Mouse (Mus musculus): ENCODE data around the gene Ckap2l. TPM values are rescaled to one million over a fixed set of nuclear protein-coding genes. Genes with fewer than 3 reads are reported as not detected.

The Ckap2l gene
- polyA plus RNA-seq, 1 experiment, result 5.1 TPM

GRCm38 (mm10) chr2:129269986-129270385 is 27.0 kb downstream of the Ckap2l start:
- H3K36me3 ChIP-seq (ENCODE audit: control insufficient read depth, insufficient read depth, low read length), result peaks cover 66% of the 10 kb centered on the region
- H3K4me1 ChIP-seq (replicated peaks; ENCODE audit: control insufficient read depth, insufficient read depth, low read length), result no peaks in the 10 kb centered on the region
- H3K27me3 ChIP-seq (ENCODE audit: control insufficient read depth, insufficient read depth, low read length), result no peaks in the 10 kb centered on the region
- WGBS, result 97% methylated on average over 5 of the region's 5 CpGs
- no peak overlapping the region for H3K4me3 ChIP-seq (ENCODE audit: control insufficient read depth, insufficient read depth, low read length)
- no peak for DNase-seq
- H3K27ac ChIP-seq (ENCODE audit: control insufficient read depth, insufficient read depth, low read length), result no peak overlapping the region
- TF ChIP-seq CTCF (IDR thresholded peaks at IDR 0.05; ENCODE audit: borderline replicate concordance, control insufficient read depth, extremely low read depth, insufficient read depth, low read length, poor library complexity), result no peak
- no peak for TF ChIP-seq POLR2A (IDR thresholded peaks at IDR 0.05; ENCODE audit: control insufficient read depth, extremely low read depth, insufficient read depth, low read length, poor library complexity)

DNA sequence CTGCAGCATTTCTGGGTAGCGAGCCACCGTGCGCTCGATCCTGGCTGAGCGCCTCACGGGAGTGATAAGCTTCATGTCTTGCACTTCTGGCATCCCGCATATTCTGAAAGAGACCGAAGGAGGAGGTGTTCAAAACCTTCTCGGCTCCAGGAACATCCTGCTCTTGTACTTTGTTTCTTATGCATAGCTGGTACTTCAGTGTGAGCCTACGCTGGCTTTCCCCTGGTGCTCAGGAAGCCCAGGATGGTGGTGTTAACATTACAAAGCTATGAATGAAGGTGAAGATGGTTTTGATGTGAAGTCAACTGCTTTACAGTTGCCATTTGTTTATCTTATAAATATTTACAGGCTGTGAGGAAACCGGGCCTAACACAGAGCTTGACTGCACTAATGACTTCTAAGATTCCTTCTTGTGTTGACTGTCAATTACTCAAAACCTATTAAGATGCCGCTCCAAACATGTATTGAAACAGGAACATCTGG is 27.8 kb downstream of the Ckap2l start:
- Histone ChIP-seq H3K4me3 (ENCODE audit: control insufficient read depth, insufficient read depth, low read length) (no peak overlapping the region), H3K27me3 (ENCODE audit: control insufficient read depth, insufficient read depth, low read length) (no peaks in the 10 kb centered on the region), H3K27ac (ENCODE audit: control insufficient read depth, insufficient read depth, low read length) (no peak overlapping the region), H3K4me1 (replicated peaks; ENCODE audit: control insufficient read depth, insufficient read depth, low read length) (no peaks in the 10 kb centered on the region), H3K36me3 (ENCODE audit: control insufficient read depth, insufficient read depth, low read length) (peaks cover 58% of the 10 kb centered on the region)
- TF ChIP-seq POLR2A (IDR thresholded peaks at IDR 0.05; ENCODE audit: control insufficient read depth, extremely low read depth, insufficient read depth, low read length, poor library complexity), result no peak
- no peak for TF ChIP-seq CTCF (IDR thresholded peaks at IDR 0.05; ENCODE audit: borderline replicate concordance, control insufficient read depth, extremely low read depth, insufficient read depth, low read length, poor library complexity)
- DNase-seq, result no peak
- 97% methylated on average over 12 of the region's 12 CpGs for WGBS

DNA sequence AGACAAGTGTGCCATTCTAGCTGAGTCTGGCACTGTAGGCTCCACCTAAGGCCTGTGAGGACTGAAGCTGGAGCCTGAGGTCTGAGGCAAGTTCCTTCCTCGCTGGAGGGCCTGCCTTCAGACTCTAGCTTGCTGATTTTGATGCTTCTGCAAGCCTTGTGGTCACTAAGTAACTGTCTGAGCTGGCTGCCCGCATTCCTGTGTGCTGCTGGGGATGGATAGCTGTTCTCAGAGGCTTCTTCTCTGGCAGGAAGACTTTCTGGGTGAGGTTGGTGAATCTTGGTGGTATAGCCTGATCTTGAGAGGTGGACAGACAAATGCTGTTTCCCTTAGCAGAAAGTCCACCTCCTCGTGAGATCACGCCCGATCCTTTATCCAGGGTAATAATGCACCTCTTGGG is 29.3 kb downstream of the Ckap2l start:
- Histone ChIP-seq H3K4me1 (replicated peaks; ENCODE audit: control insufficient read depth, insufficient read depth, low read length) (no peaks in the 10 kb centered on the region), H3K4me3 (ENCODE audit: control insufficient read depth, insufficient read depth, low read length) (no peak overlapping the region), H3K27ac (ENCODE audit: control insufficient read depth, insufficient read depth, low read length) (no peak overlapping the region), H3K27me3 (ENCODE audit: control insufficient read depth, insufficient read depth, low read length) (no peaks in the 10 kb centered on the region), H3K36me3 (ENCODE audit: control insufficient read depth, insufficient read depth, low read length) (peaks cover 46% of the 10 kb centered on the region)
- no peak for DNase-seq
- WGBS, result 94% methylated on average over 5 of the region's 5 CpGs
- no peak for TF ChIP-seq POLR2A (IDR thresholded peaks at IDR 0.05; ENCODE audit: control insufficient read depth, extremely low read depth, insufficient read depth, low read length, poor library complexity)
- no peak for TF ChIP-seq CTCF (IDR thresholded peaks at IDR 0.05; ENCODE audit: borderline replicate concordance, control insufficient read depth, extremely low read depth, insufficient read depth, low read length, poor library complexity)

DNA sequence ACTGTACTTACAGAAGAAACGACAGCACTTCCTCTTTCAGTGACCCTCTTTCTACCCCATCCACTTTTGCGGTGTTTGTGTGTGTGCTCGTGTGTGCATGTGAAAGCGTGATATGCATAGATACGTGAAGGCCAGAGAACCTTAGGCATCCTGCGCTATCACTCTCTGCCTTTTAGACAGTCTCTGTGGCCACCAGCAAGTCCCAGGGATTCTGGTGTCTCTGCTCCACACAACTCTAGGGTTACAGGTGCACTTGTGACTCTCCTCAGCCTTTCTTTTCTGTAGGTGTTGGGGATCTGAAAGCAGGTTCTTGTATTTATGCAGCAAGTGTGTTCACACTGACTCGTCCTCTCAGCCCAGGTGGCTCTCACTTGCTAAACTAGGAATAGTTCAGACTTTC is 31.7 kb downstream of the Ckap2l start:
- no peak overlapping the region for H3K4me3 ChIP-seq (ENCODE audit: control insufficient read depth, insufficient read depth, low read length)
- H3K36me3 ChIP-seq (ENCODE audit: control insufficient read depth, insufficient read depth, low read length), result peaks cover 26% of the 10 kb centered on the region
- H3K27me3 ChIP-seq (ENCODE audit: control insufficient read depth, insufficient read depth, low read length), result no peaks in the 10 kb centered on the region
- no peak for TF ChIP-seq CTCF (IDR thresholded peaks at IDR 0.05; ENCODE audit: borderline replicate concordance, control insufficient read depth, extremely low read depth, insufficient read depth, low read length, poor library complexity)
- TF ChIP-seq POLR2A (IDR thresholded peaks at IDR 0.05; ENCODE audit: control insufficient read depth, extremely low read depth, insufficient read depth, low read length, poor library complexity), result no peak
- WGBS, result 77% methylated on average over 7 of the region's 7 CpGs
- no peak for DNase-seq
- H3K4me1 ChIP-seq (replicated peaks; ENCODE audit: control insufficient read depth, insufficient read depth, low read length), result no peaks in the 10 kb centered on the region
- H3K27ac ChIP-seq (ENCODE audit: control insufficient read depth, insufficient read depth, low read length), result no peak overlapping the region

DNA sequence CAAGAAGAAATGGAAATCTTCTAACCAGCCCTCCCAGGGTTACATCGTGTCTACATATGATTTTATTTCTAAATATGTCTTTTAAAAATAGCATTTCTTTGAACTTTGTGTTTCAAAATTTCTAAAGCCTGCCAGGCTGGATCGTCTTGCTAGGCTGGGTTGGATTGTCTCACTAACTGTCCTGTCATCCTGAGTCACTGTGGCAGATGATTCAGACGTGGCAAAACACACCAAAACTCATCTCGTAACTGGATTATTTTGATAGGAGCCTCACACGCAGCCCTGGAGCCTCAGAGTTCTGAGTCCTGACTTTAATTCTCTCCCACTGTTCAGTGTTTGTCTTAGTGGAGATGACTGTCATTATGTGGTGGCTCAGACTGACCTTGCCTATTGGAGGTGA is 33.9 kb downstream of the Ckap2l start:
- Histone ChIP-seq H3K4me3 (ENCODE audit: control insufficient read depth, insufficient read depth, low read length) (no peak overlapping the region), H3K4me1 (replicated peaks; ENCODE audit: control insufficient read depth, insufficient read depth, low read length) (no peaks in the 10 kb centered on the region), H3K36me3 (ENCODE audit: control insufficient read depth, insufficient read depth, low read length) (peaks cover 7% of the 10 kb centered on the region), H3K27ac (ENCODE audit: control insufficient read depth, insufficient read depth, low read length) (no peak overlapping the region), H3K27me3 (ENCODE audit: control insufficient read depth, insufficient read depth, low read length) (no peaks in the 10 kb centered on the region)
- TF ChIP-seq CTCF (IDR thresholded peaks at IDR 0.05; ENCODE audit: borderline replicate concordance, control insufficient read depth, extremely low read depth, insufficient read depth, low read length, poor library complexity) (no peak), POLR2A (IDR thresholded peaks at IDR 0.05; ENCODE audit: control insufficient read depth, extremely low read depth, insufficient read depth, low read length, poor library complexity) (no peak)
- DNase-seq, result no peak
- WGBS, result 73% methylated on average over 5 of the region's 5 CpGs

DNA sequence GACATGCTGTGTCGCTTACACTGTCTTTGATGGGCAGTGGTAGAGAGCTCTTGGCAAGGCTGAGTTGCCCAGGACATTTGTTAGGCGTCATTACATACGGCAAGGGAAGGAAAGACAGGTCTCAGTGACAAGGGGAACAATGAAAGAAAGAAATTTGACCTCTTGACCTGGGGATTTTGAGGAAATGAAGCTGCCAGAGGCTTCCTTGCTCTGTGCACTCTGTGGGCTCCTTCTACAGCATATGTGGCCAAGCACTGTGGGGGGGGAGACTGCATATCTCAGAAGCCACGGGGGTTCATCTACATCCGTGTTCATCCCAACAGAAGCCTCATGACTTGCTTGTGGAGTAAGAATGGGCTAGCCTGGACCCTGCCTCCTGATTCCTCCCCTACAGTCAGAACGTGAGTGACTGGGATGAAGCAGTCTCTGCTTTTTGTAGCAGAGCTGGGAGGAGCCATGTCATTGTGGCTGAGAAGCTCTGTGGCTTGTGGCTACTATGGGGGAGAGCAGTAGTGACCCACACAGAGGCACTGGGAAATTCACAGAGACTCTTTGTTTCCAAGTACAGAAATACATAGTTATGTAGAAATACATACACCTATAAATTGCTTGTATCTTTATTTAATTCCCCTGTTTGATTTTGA is 35.7 kb downstream of the Ckap2l start:
- Histone ChIP-seq H3K27ac (ENCODE audit: control insufficient read depth, insufficient read depth, low read length) (no peak overlapping the region), H3K4me3 (ENCODE audit: control insufficient read depth, insufficient read depth, low read length) (no peak overlapping the region), H3K4me1 (replicated peaks; ENCODE audit: control insufficient read depth, insufficient read depth, low read length) (no peaks in the 10 kb centered on the region), H3K36me3 (ENCODE audit: control insufficient read depth, insufficient read depth, low read length) (no peaks in the 10 kb centered on the region), H3K27me3 (ENCODE audit: control insufficient read depth, insufficient read depth, low read length) (no peaks in the 10 kb centered on the region)
- no peak for TF ChIP-seq CTCF (IDR thresholded peaks at IDR 0.05; ENCODE audit: borderline replicate concordance, control insufficient read depth, extremely low read depth, insufficient read depth, low read length, poor library complexity)
- TF ChIP-seq POLR2A (IDR thresholded peaks at IDR 0.05; ENCODE audit: control insufficient read depth, extremely low read depth, insufficient read depth, low read length, poor library complexity), result no peak
- 27% methylated on average over 6 of the region's 6 CpGs for WGBS
- DNase-seq, result no peak

- DNase-seq, result no peak
- Histone ChIP-seq H3K27ac (ENCODE audit: control insufficient read depth, insufficient read depth, low read length) (no peak overlapping the region), H3K4me3 (ENCODE audit: control insufficient read depth, insufficient read depth, low read length) (no peak overlapping the region), H3K4me1 (replicated peaks; ENCODE audit: control insufficient read depth, insufficient read depth, low read length) (no peaks in the 10 kb centered on the region), H3K36me3 (ENCODE audit: control insufficient read depth, insufficient read depth, low read length) (no peaks in the 10 kb centered on the region), H3K27me3 (ENCODE audit: control insufficient read depth, insufficient read depth, low read length) (no peaks in the 10 kb centered on the region)
- 95% methylated on average over 3 of the region's 3 CpGs for WGBS
- TF ChIP-seq CTCF (IDR thresholded peaks at IDR 0.05; ENCODE audit: borderline replicate concordance, control insufficient read depth, extremely low read depth, insufficient read depth, low read length, poor library complexity) (no peak), POLR2A (IDR thresholded peaks at IDR 0.05; ENCODE audit: control insufficient read depth, extremely low read depth, insufficient read depth, low read length, poor library complexity) (no peak)
These were observed 36.4 kb downstream of the Ckap2l start for GRCm38 (mm10) chr2:129260646-129261045.

Measured in thymus, adult 2 months (tissue).